Mouse (Mus musculus) lung, embryonic 15.5 days (tissue): ENCODE measurements around the gene Olfr1233. TPM values are rescaled to one million over a fixed set of nuclear protein-coding genes. Genes with fewer than 3 reads are reported as not detected.

Source experiments
- ATAC-seq: fragments of 200-750 bp; cut with Nextera tagmentation; 2 replicates; pipeline ENCODE4 v1.8.0; 2017; ENCODE audit warnings: moderate number of reproducible peaks, borderline replicate concordance; ENCODE audit not compliant: low FRiP score, low TSS enrichment; ENCODE audit errors: extremely low read depth
- H3K27ac ChIP-seq: fragments of 300-500 bp; sonication (generic); 2 replicates; pipeline ENCODE4 v1.5.1; 2015; ENCODE audit warnings: moderate library complexity, mild to moderate bottlenecking, inconsistent platforms
- H3K27me3 ChIP-seq: fragments of 300-500 bp; sonication (generic); 2 replicates; pipeline ENCODE4 v1.6.1; 2015; ENCODE audit warnings: inconsistent platforms
- H3K36me3 ChIP-seq: fragments of 300-500 bp; sonication (generic); 2 replicates; pipeline ENCODE4 v1.6.1; 2015; ENCODE audit warnings: inconsistent platforms
- H3K4me1 ChIP-seq: fragments of 300-500 bp; sonication (generic); 2 replicates; pipeline ENCODE4 v1.6.1; 2015; ENCODE audit warnings: inconsistent platforms
- H3K4me2 ChIP-seq: fragments of 300-500 bp; sonication (generic); 2 replicates; pipeline ENCODE4 v1.6.1; 2015; ENCODE audit warnings: inconsistent platforms, mild to moderate bottlenecking, moderate library complexity
- H3K4me3 ChIP-seq: fragments of 300-500 bp; sonication (generic); 2 replicates; pipeline ENCODE4 v1.5.1; 2015; ENCODE audit warnings: mild to moderate bottlenecking, inconsistent platforms
- H3K9ac ChIP-seq: fragments of 300-500 bp; sonication (generic); 2 replicates; pipeline ENCODE4 v1.6.1; 2015; ENCODE audit warnings: inconsistent platforms
- H3K9me3 ChIP-seq: fragments of 300-500 bp; sonication (generic); 2 replicates; pipeline ENCODE4 v1.6.1; 2016; ENCODE audit warnings: inconsistent platforms
- WGBS: fragments of 180-500 bp; shearing (Covaris S2); methylation state at CpG from one replicate; pipeline ENCODE4 v1.1.7; 2015; 5-methylcytosine and 5-hydroxymethylcytosine counted together
- polyA plus RNA-seq: library from polyadenylated mRNA; unstranded; fragments of >200 nt; fragmentation: Nextera tagmentation; extraction: Ambion mirVana; gene quantifications from 2 replicates; pipeline ENCODE4 v1.2.1, GENCODE M21; 2015

The Olfr1233 gene
- not detected in 2 replicates for polyA plus RNA-seq

- no peaks in the 10 kb centered on the region for H3K9me3 ChIP-seq
- H3K36me3 ChIP-seq: no peaks in the 10 kb centered on the region
- no peak for ATAC-seq
- H3K4me3 ChIP-seq: no peak within 1 kb of the TSS
- no peak within 1 kb of the TSS for H3K9ac ChIP-seq
- H3K27ac ChIP-seq: no peak within 1 kb of the TSS
- no peaks in the 10 kb centered on the region for H3K4me1 ChIP-seq
- H3K4me2 ChIP-seq: no peak within 1 kb of the TSS
- H3K27me3 ChIP-seq: no peaks in the 10 kb centered on the region
These were observed at the start of gene Olfr1233 for GRCm38 (mm10) chr2:89342298-89342697. Gene Olfr1233, minus strand, starts transcription at chr2:89342398.

GRCm38 (mm10) chr2:89364765-89365164 lies 22.6 kb upstream of the Olfr1233 start, which contains the start of gene Olfr1234:
Gene Olfr1234, minus strand, starts transcription at chr2:89364865.
- 83% methylated on average over 4 of the region's 4 CpGs for WGBS
- no peak within 1 kb of the TSS for H3K4me2 ChIP-seq
- H3K4me1 ChIP-seq: no peaks in the 10 kb centered on the region
- no peak for ATAC-seq
- H3K4me3 ChIP-seq: no peak within 1 kb of the TSS
- no peaks in the 10 kb centered on the region for H3K9me3 ChIP-seq
- H3K27me3 ChIP-seq: no peaks in the 10 kb centered on the region
- no peaks in the 10 kb centered on the region for H3K36me3 ChIP-seq
- no peak within 1 kb of the TSS for H3K27ac ChIP-seq
- H3K9ac ChIP-seq: no peak within 1 kb of the TSS

- no peak within 1 kb of the TSS for H3K4me3 ChIP-seq
- no peak within 1 kb of the TSS for H3K4me2 ChIP-seq
- no peaks in the 10 kb centered on the region for H3K9me3 ChIP-seq
- ATAC-seq: no peak
- H3K27ac ChIP-seq: no peak within 1 kb of the TSS
- H3K27me3 ChIP-seq: no peaks in the 10 kb centered on the region
- no peak within 1 kb of the TSS for H3K9ac ChIP-seq
- no peaks in the 10 kb centered on the region for H3K4me1 ChIP-seq
- no peaks in the 10 kb centered on the region for H3K36me3 ChIP-seq
These were observed 12.6 kb downstream of the Olfr1233 start, which contains the start of gene Olfr1232 for GRCm38 (mm10) chr2:89329575-89329974. Gene Olfr1232, minus strand, starts transcription at chr2:89329675.

- no peaks in the 10 kb centered on the region for H3K27me3 ChIP-seq
- no peak for ATAC-seq
- no peak within 1 kb of the TSS for H3K27ac ChIP-seq
- WGBS: 63% methylated on average over 2 of the region's 2 CpGs
- no peak within 1 kb of the TSS for H3K9ac ChIP-seq
- no peaks in the 10 kb centered on the region for H3K9me3 ChIP-seq
- no peaks in the 10 kb centered on the region for H3K36me3 ChIP-seq
- no peak within 1 kb of the TSS for H3K4me2 ChIP-seq
- H3K4me3 ChIP-seq: no peak within 1 kb of the TSS
- no peaks in the 10 kb centered on the region for H3K4me1 ChIP-seq
These were observed 35.2 kb downstream of the Olfr1233 start, which contains the start of gene Olfr1231 for GRCm38 (mm10) chr2:89306974-89307373. Gene Olfr1231, minus strand, starts transcription at chr2:89307074.

- no peaks in the 10 kb centered on the region for H3K4me1 ChIP-seq
- H3K9ac ChIP-seq: no peak within 1 kb of the TSS
- no peak for ATAC-seq
- H3K27me3 ChIP-seq: no peaks in the 10 kb centered on the region
- H3K4me2 ChIP-seq: no peak within 1 kb of the TSS
- no peaks in the 10 kb centered on the region for H3K9me3 ChIP-seq
- no peak within 1 kb of the TSS for H3K4me3 ChIP-seq
- no peak within 1 kb of the TSS for H3K27ac ChIP-seq
- H3K36me3 ChIP-seq: no peaks in the 10 kb centered on the region
- WGBS: 64% methylated on average over 1 of the region's 1 CpGs
These were observed 45.0 kb downstream of the Olfr1233 start, which contains the start of gene Olfr1230 for GRCm38 (mm10) chr2:89297168-89297567. Gene Olfr1230, minus strand, starts transcription at chr2:89297268.

GRCm38 (mm10) chr2:89287914-89288313 lies 54.3 kb downstream of the Olfr1233 start, which contains the start of gene Olfr1229:
Gene Olfr1229, minus strand, starts transcription at chr2:89288014.
- H3K9me3 ChIP-seq: no peaks in the 10 kb centered on the region
- no peak within 1 kb of the TSS for H3K4me3 ChIP-seq
- no peaks in the 10 kb centered on the region for H3K4me1 ChIP-seq
- H3K27ac ChIP-seq: no peak within 1 kb of the TSS
- 63% methylated on average over 2 of the region's 2 CpGs for WGBS
- H3K9ac ChIP-seq: no peak within 1 kb of the TSS
- no peak for ATAC-seq
- no peaks in the 10 kb centered on the region for H3K36me3 ChIP-seq
- no peaks in the 10 kb centered on the region for H3K27me3 ChIP-seq
- H3K4me2 ChIP-seq: no peak within 1 kb of the TSS

Other genes starting within 250 kb of the Olfr1233 start
- not detected in 2 replicates for gene Olfr1220, start 235.6 kb downstream of the Olfr1233 start, polyA plus RNA-seq
- not detected in 2 replicates for gene Olfr1221, start 225.1 kb downstream of the Olfr1233 start, polyA plus RNA-seq
- gene Olfr1222, start 209.3 kb downstream of the Olfr1233 start, polyA plus RNA-seq: not detected in 2 replicates
- not detected in 2 replicates for gene Olfr1223, start 190.8 kb downstream of the Olfr1233 start, polyA plus RNA-seq
- not detected in 2 replicates for gene Olfr1224-ps1, start 178.3 kb downstream of the Olfr1233 start, polyA plus RNA-seq
- not detected in 2 replicates for gene Olfr1225, start 167.7 kb downstream of the Olfr1233 start, polyA plus RNA-seq
- gene Olfr1226, start 142.3 kb downstream of the Olfr1233 start, polyA plus RNA-seq: not detected in 2 replicates
- not detected in 2 replicates for gene Olfr1228, start 88.3 kb downstream of the Olfr1233 start, polyA plus RNA-seq
- not detected in 2 replicates for gene Olfr1229, start 54.4 kb downstream of the Olfr1233 start, polyA plus RNA-seq
- gene Olfr1230, start 45.1 kb downstream of the Olfr1233 start, polyA plus RNA-seq: not detected in 2 replicates
- not detected in 2 replicates for gene Olfr1231, start 35.3 kb downstream of the Olfr1233 start, polyA plus RNA-seq
- gene Olfr1232, start 12.7 kb downstream of the Olfr1233 start, polyA plus RNA-seq: not detected in 2 replicates
- gene Olfr1234, start 22.5 kb upstream of the Olfr1233 start, polyA plus RNA-seq: not detected in 2 replicates
- gene Olfr1238, start 67.3 kb upstream of the Olfr1233 start, polyA plus RNA-seq: not detected in 2 replicates
- gene Olfr1239, start 78.0 kb upstream of the Olfr1233 start, polyA plus RNA-seq: not detected in 2 replicates
- not detected in 2 replicates for gene Olfr1240, start 100.6 kb upstream of the Olfr1233 start, polyA plus RNA-seq
- gene Olfr1241, start 144.7 kb upstream of the Olfr1233 start, polyA plus RNA-seq: not detected in 2 replicates
- not detected in 2 replicates for gene Olfr1242, start 155.9 kb upstream of the Olfr1233 start, polyA plus RNA-seq
- not detected in 2 replicates for gene Olfr1243, start 189.1 kb upstream of the Olfr1233 start, polyA plus RNA-seq
- gene Olfr1245, start 236.0 kb upstream of the Olfr1233 start, polyA plus RNA-seq: not detected in 2 replicates